In genomic region chr5:121712232-121712933, GRCm38 (mm10) we compare ENCODE assay signal across 8 mouse cellular contexts. TPM values are rescaled to one million over a fixed set of nuclear protein-coding genes. Genes with fewer than 3 reads are reported as not detected.
DNase-seq lines count a peak whose midpoint lies in the region; ATAC-seq and TF ChIP-seq lines count a peak whose summit lies in the region.

No protein-coding gene starts in this region.

- peak overlapping the region; percentile 70 for H3K4me2 ChIP-seq in intestine, embryonic 15.5 days (replicated peaks)
- peak overlapping the region; percentile 68 for H3K4me2 ChIP-seq in lung, embryonic 14.5 days

- no peaks in the 10 kb centered on the region; the same call in 1 of the 2 replicates for H3K9me3 ChIP-seq in intestine, embryonic 15.5 days
- no peaks in the 10 kb centered on the region for H3K9me3 ChIP-seq in lung, embryonic 14.5 days (ENCODE audit: low read depth, low read length)

- TF ChIP-seq CTCF in lung, embryonic 14.5 days (IDR thresholded peaks at IDR 0.05; ENCODE audit: low read depth): no peak

- peak overlapping the region; percentile 97 for H3K27ac ChIP-seq in intestine, embryonic 15.5 days
- H3K27ac ChIP-seq in lung, embryonic 14.5 days (ENCODE audit: low read depth): peak overlapping the region; percentile 94

- H3K4me3 ChIP-seq in intestine, embryonic 15.5 days (replicated peaks): peak overlapping the region; percentile 99
- H3K4me3 ChIP-seq in lung, embryonic 14.5 days (ENCODE audit: low read depth, low read length): peak overlapping the region; percentile 97

- DNase-seq in urinary bladder, adult 2 months (ENCODE audit: low spot score): peak; percentile 41
- DNase-seq in urinary bladder, adult 18-20 months (ENCODE audit: low spot score in 2 of 2): no peak
- DNase-seq in cerebellum, postnatal 36 days: peak; percentile 32 to 50
- peak; percentile 46 for DNase-seq in gastrocnemius, postnatal 25 days
- peak; percentile 66 for DNase-seq in lung, embryonic 14.5 days
- peak; percentile 24 for DNase-seq in ovary, adult 18-20 months (ENCODE audit: low spot score)
- peak; percentile 13 to 31 for DNase-seq in urinary bladder, postnatal 36 days (ENCODE audit: low spot score in 2 of 2)

- under 1% methylated on average over 59 of the region's 66 CpGs for WGBS in intestine, embryonic 15.5 days
- WGBS in lung, embryonic 14.5 days: under 1% methylated on average over 55 of the region's 66 CpGs

- peak overlapping the region; percentile 96 for H3K9ac ChIP-seq in intestine, embryonic 15.5 days
- peak overlapping the region; percentile 96 for H3K9ac ChIP-seq in lung, embryonic 14.5 days

- H3K36me3 ChIP-seq in intestine, embryonic 15.5 days: no peaks in the 10 kb centered on the region
- H3K36me3 ChIP-seq in lung, embryonic 14.5 days (ENCODE audit: insufficient read depth): peaks cover 5% of the 10 kb centered on the region; the same call in 1 of the 2 replicates

- peak; percentile 42 for ATAC-seq in intestine, embryonic 15.5 days
- peak; percentile 45 for ATAC-seq in lung, embryonic 14.5 days (ENCODE audit: insufficient read depth)

- peaks cover 23% of the 10 kb centered on the region for H3K4me1 ChIP-seq in intestine, embryonic 15.5 days (replicated peaks)
- H3K4me1 ChIP-seq in lung, embryonic 14.5 days (ENCODE audit: insufficient read depth): peaks cover 10% of the 10 kb centered on the region

- no peaks in the 10 kb centered on the region for H3K27me3 ChIP-seq in intestine, embryonic 15.5 days (replicated peaks)
- no peaks in the 10 kb centered on the region for H3K27me3 ChIP-seq in lung, embryonic 14.5 days (ENCODE audit: insufficient read depth, low read length)

RNA-seq across cellular contexts. Expression of gene Atxn2, which starts 1.2 kb away (rescaled TPM):
- polyA plus RNA-seq in urinary bladder, adult 2 months (2012; rRNA removed): 60.6 and 85.3 TPM in 2 replicates
- total RNA-seq in gastrocnemius, postnatal 25 days (2021): 10 to 100 TPM; 94.1 to 97.6 TPM
- 56.7 and 59.0 TPM in 2 replicates for polyA plus RNA-seq in intestine, embryonic 15.5 days (2015; fragmentation: Nextera tagmentation; extraction: Ambion mirVana)
- polyA plus RNA-seq in lung, embryonic 14.5 days (2014; fragmentation: Nextera tagmentation; extraction: Ambion mirVana): 79.2 and 83.9 TPM in 2 replicates

RNA-seq across cellular contexts. Expression of gene Brap, which starts 52.0 kb away (rescaled TPM):
- polyA plus RNA-seq in urinary bladder, adult 2 months (2012; rRNA removed): 34.7 and 37.1 TPM in 2 replicates
- total RNA-seq in gastrocnemius, postnatal 25 days (2021): 10 to 100 TPM; 27.3 to 30.2 TPM
- polyA plus RNA-seq in intestine, embryonic 15.5 days (2015; fragmentation: Nextera tagmentation; extraction: Ambion mirVana): 31.7 and 34.0 TPM in 2 replicates
- 39.1 and 40.9 TPM in 2 replicates for polyA plus RNA-seq in lung, embryonic 14.5 days (2014; fragmentation: Nextera tagmentation; extraction: Ambion mirVana)

RNA-seq across cellular contexts. Expression of gene Acad10, which starts 52.1 kb away (rescaled TPM):
- polyA plus RNA-seq in urinary bladder, adult 2 months (2012; rRNA removed): 9.6 and 10.3 TPM in 2 replicates
- 1 to 10 TPM; 7.3 to 9.3 TPM for total RNA-seq in gastrocnemius, postnatal 25 days (2021)
- polyA plus RNA-seq in intestine, embryonic 15.5 days (2015; fragmentation: Nextera tagmentation; extraction: Ambion mirVana): 4.6 and 6.9 TPM in 2 replicates
- 1.5 and 3.0 TPM in 2 replicates for polyA plus RNA-seq in lung, embryonic 14.5 days (2014; fragmentation: Nextera tagmentation; extraction: Ambion mirVana)

Comparison
In these comparisons a context has a peak if more than half of its experiments do, and no peak if none do; other contexts are left out.
1. DNase-seq: peak in urinary bladder, adult 2 months (single experiment), cerebellum, postnatal 36 days (2 of 2), gastrocnemius, postnatal 25 days (single experiment), lung, embryonic 14.5 days (single experiment), ovary, adult 18-20 months (single experiment) and urinary bladder, postnatal 36 days (2 of 2); none in urinary bladder, adult 18-20 months (0 of 2).